Mouse (Mus musculus): ENCODE data around the gene Clk1. TPM values are rescaled to one million over a fixed set of nuclear protein-coding genes. Genes with fewer than 3 reads are reported as not detected.

Clk1 gene
- polyA plus RNA-seq (2012; rRNA removed): 98.2 and 115 TPM in 2 replicates

GRCm38 (mm10) chr1:58423371-58424248 lies at the start of gene Clk1:
TSS of gene Clk1 (minus strand) at chr1:58424066.

DNA sequence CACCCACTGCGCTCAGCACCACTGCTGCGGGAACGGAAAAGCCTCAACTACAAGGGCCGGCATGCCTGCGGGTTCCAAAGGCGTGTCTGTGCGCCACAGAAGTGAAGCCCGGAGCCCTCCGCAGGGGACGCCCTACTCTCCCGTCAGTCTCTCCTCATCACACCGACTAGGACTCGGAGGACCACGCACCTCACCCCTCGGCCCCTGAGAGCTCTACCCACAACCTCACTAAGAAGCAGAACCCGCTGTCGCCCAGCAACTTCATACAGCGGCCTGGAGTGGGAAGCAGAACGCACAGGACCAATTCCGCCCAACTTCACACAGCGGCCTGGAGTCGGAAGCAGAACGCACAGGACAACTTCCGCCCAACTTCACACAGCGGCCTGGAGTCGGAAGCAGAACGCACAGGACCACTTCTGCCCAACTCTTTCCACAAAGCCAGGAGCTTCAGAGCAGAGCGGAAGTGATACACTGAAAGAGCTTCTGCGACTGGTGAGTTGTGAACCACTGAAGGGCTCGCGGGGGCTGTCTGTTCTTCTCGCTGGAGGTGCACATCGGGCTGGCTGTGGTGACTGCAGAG lies 21.4 kb upstream of the Clk1 start, which contains the start of the genes Nif3l1 and Ppil3:
Gene Nif3l1 (plus strand): TSS at position 9 of the 580 bp plus-strand sequence.
Gene Ppil3 (minus strand): TSS at position 344 of the 580 bp plus-strand sequence.

GRCm38 (mm10) chr1:58392652-58393283 lies 31.1 kb downstream of the Clk1 start, which contains the start of gene Bzw1:
TSS of gene Bzw1 (plus strand) at chr1:58392898.

Other genes with a start within 250 kb of the Clk1 start
- 0.09 and 0.17 TPM in 2 replicates for gene Aox4, start 213.7 kb downstream of the Clk1 start, polyA plus RNA-seq (2012; rRNA removed)
- gene Aox2, start 145.7 kb downstream of the Clk1 start, polyA plus RNA-seq (2012; rRNA removed): 0.01 and 0.02 TPM in 2 replicates
- gene Bzw1, start 31.2 kb downstream of the Clk1 start, polyA plus RNA-seq (2012; rRNA removed): 39.7 and 50.3 TPM in 2 replicates
- gene Nif3l1, start 21.1 kb upstream of the Clk1 start, polyA plus RNA-seq (2012; rRNA removed): 9.8 and 11.2 TPM in 2 replicates
- 21.4 and 22.5 TPM in 2 replicates for gene Ppil3, start 21.4 kb upstream of the Clk1 start, polyA plus RNA-seq (2012; rRNA removed)
- 23.6 and 25.6 TPM in 2 replicates for gene Orc2, start 81.0 kb upstream of the Clk1 start, polyA plus RNA-seq (2012; rRNA removed)
- 1.2 and 1.3 TPM in 2 replicates for gene Fam126b, start 162.3 kb upstream of the Clk1 start, polyA plus RNA-seq (2012; rRNA removed)
- 100 and 101 TPM in 2 replicates for gene Ndufb3, start 162.3 kb upstream of the Clk1 start, polyA plus RNA-seq (2012; rRNA removed)

Data from liver, embryonic 14 days (tissue).